Mouse (Mus musculus) embryo, embryonic 10.5 days (tissue): ENCODE measurements around the gene Olfr448.
A peak's percentile ranks its signal among the peaks of the same experiment; 100 is the strongest.

Source experiments
- DNase-seq: peaks from one replicate; pipeline ENCODE4 v3.0.0-alpha.2; 2015; ENCODE audit warnings: low spot score

The Olfr448 gene

GRCm38 (mm10) chr6:42890141-42890540 is at the start of gene Olfr448:
Gene Olfr448 (plus strand): TSS chr6:42890441.
- no peak for DNase-seq

GRCm38 (mm10) chr6:42860222-42860819 is 29.9 kb upstream of the Olfr448 start:
- DNase-seq = peak; percentile 83

GRCm38 (mm10) chr6:42869695-42870094 is 20.5 kb upstream of the Olfr448 start:
- no peak for DNase-seq

- no peak for DNase-seq
Observed at GRCm38 (mm10) chr6:42876323-42876722, 13.9 kb upstream of the Olfr448 start.

- peak; percentile 6 for DNase-seq
Observed at GRCm38 (mm10) chr6:42900345-42900744, 10.1 kb downstream of the Olfr448 start.

- DNase-seq = no peak
Observed at GRCm38 (mm10) chr6:42908578-42908977, 18.3 kb downstream of the Olfr448 start, which contains the start of gene Olfr447. Gene Olfr447 (plus strand): TSS chr6:42908878.

- no peak for DNase-seq
Observed at GRCm38 (mm10) chr6:42921077-42921476, 30.8 kb downstream of the Olfr448 start, which contains the start of gene Olfr446. Gene Olfr446 (plus strand): TSS chr6:42921377.
